Mouse (Mus musculus) midbrain, embryonic 12.5 days (tissue): ENCODE data around the gene Rpn2. TPM values are rescaled to one million over a fixed set of nuclear protein-coding genes. Genes with fewer than 3 reads are reported as not detected.
A peak's percentile ranks its signal among the peaks of the same experiment; 100 is the strongest.

ENCODE experiments used
- ATAC-seq: fragments of 200-750 bp; cut with Nextera tagmentation; 2 replicates; pipeline ENCODE4 v1.8.0; 2017; ENCODE audit warnings: low read depth, moderate TSS enrichment, moderate library complexity; ENCODE audit not compliant: low FRiP score
- H3K27ac ChIP-seq: fragments of 300-500 bp; sonication (generic); replicated peaks from 2 replicates; pipeline ENCODE4 v1.5.1; 2016; ENCODE audit warnings: mild to moderate bottlenecking
- H3K27me3 ChIP-seq: fragments of 300-500 bp; sonication (generic); 2 replicates; pipeline ENCODE4 v1.6.1; 2016; ENCODE audit warnings: mild to moderate bottlenecking
- H3K36me3 ChIP-seq: fragments of 300-500 bp; sonication (generic); 2 replicates; pipeline ENCODE4 v1.6.1; 2016
- H3K4me1 ChIP-seq: fragments of 300-500 bp; sonication (generic); 2 replicates; pipeline ENCODE4 v1.6.1; 2016
- H3K4me2 ChIP-seq: fragments of 300-500 bp; sonication (generic); replicated peaks from 2 replicates; pipeline ENCODE4 v1.6.1; 2016; ENCODE audit warnings: mild to moderate bottlenecking, moderate library complexity
- H3K4me3 ChIP-seq: fragments of 300-500 bp; sonication (generic); 2 replicates; pipeline ENCODE4 v1.5.1; 2016; ENCODE audit warnings: mild to moderate bottlenecking
- H3K9ac ChIP-seq: fragments of 300-500 bp; sonication (generic); replicated peaks from 2 replicates; pipeline ENCODE4 v1.6.1; 2016; ENCODE audit warnings: mild to moderate bottlenecking, moderate library complexity
- H3K9me3 ChIP-seq: fragments of 300-500 bp; sonication (generic); 2 replicates; pipeline ENCODE4 v1.6.1; 2016; ENCODE audit warnings: mild to moderate bottlenecking
- WGBS: fragments of 180-500 bp; shearing (Covaris S2); methylation state at CpG from one replicate; pipeline ENCODE4 v1.1.7; 2016; 5-methylcytosine and 5-hydroxymethylcytosine counted together
- polyA plus RNA-seq: library from polyadenylated mRNA; unstranded; fragments of >200 nt; fragmentation: Nextera tagmentation; extraction: Ambion mirVana; gene quantifications from 2 replicates; pipeline ENCODE4 v1.2.1, GENCODE M21; 2016

Rpn2 gene
- polyA plus RNA-seq, 1 experiment from 2014 or later = 226 TPM

- Histone ChIP-seq H3K9me3 (no peaks in the 10 kb centered on the region), H3K4me1 (peaks cover 22% of the 10 kb centered on the region), H3K36me3 (peaks cover 4% of the 10 kb centered on the region; the same call in 1 of the 2 replicates), H3K9ac (no peak overlapping the region), H3K27ac (no peak overlapping the region), H3K4me2 (peak overlapping the region; percentile 90), H3K4me3 (peak overlapping the region; percentile 84; the same call in 1 of the 2 replicates), H3K27me3 (no peaks in the 10 kb centered on the region)
- WGBS = 89% methylated on average over 9 of the region's 9 CpGs
- ATAC-seq = peak; percentile 10; the same call in 1 of the 2 replicates
These were observed 87.9 kb downstream of the Rpn2 start for GRCm38 (mm10) chr2:157366762-157367161.

- peaks cover 22% of the 10 kb centered on the region for H3K4me1 ChIP-seq
- H3K27me3 ChIP-seq = no peaks in the 10 kb centered on the region
- 5% methylated on average over 42 of the region's 42 CpGs for WGBS
- no peaks in the 10 kb centered on the region for H3K9me3 ChIP-seq
- H3K36me3 ChIP-seq = peaks cover 4% of the 10 kb centered on the region; the same call in 1 of the 2 replicates
- H3K9ac ChIP-seq = peak within 1 kb of the TSS; percentile 93
- peak; percentile 89 for ATAC-seq
- H3K27ac ChIP-seq = peak within 1 kb of the TSS; percentile 91
- H3K4me2 ChIP-seq = peak within 1 kb of the TSS; percentile 90
- H3K4me3 ChIP-seq = peak within 1 kb of the TSS; percentile 84
These were observed 88.5 kb downstream of the Rpn2 start, which contains the start of gene Manbal for GRCm38 (mm10) chr2:157367184-157367893. Gene Manbal, plus strand, starts transcription at chr2:157367594.

- Histone ChIP-seq H3K4me2 (peak overlapping the region; percentile 90), H3K36me3 (peaks cover 7% of the 10 kb centered on the region; the same call in 1 of the 2 replicates), H3K4me1 (peaks cover 22% of the 10 kb centered on the region), H3K9me3 (no peaks in the 10 kb centered on the region), H3K4me3 (peak overlapping the region; percentile 84), H3K27me3 (no peaks in the 10 kb centered on the region), H3K27ac (peak overlapping the region; percentile 91), H3K9ac (peak overlapping the region; percentile 93)
- ATAC-seq = no peak
- WGBS = 17% methylated on average over 13 of the region's 13 CpGs
These were observed 89.2 kb downstream of the Rpn2 start for GRCm38 (mm10) chr2:157367991-157368390.

GRCm38 (mm10) chr2:157371696-157372095 is 92.9 kb downstream of the Rpn2 start:
- Histone ChIP-seq H3K4me2 (no peak overlapping the region), H3K9ac (no peak overlapping the region), H3K4me3 (no peak overlapping the region), H3K27me3 (no peaks in the 10 kb centered on the region), H3K4me1 (peaks cover 36% of the 10 kb centered on the region), H3K27ac (no peak overlapping the region), H3K36me3 (peaks cover 17% of the 10 kb centered on the region; the same call in 1 of the 2 replicates), H3K9me3 (no peaks in the 10 kb centered on the region)
- 82% methylated on average over 6 of the region's 6 CpGs for WGBS
- ATAC-seq = no peak

- Histone ChIP-seq H3K9ac (no peak overlapping the region), H3K4me3 (no peak overlapping the region), H3K27ac (no peak overlapping the region), H3K27me3 (no peaks in the 10 kb centered on the region), H3K4me2 (no peak overlapping the region), H3K36me3 (peaks cover 17% of the 10 kb centered on the region; the same call in 1 of the 2 replicates), H3K9me3 (no peaks in the 10 kb centered on the region), H3K4me1 (peaks cover 21% of the 10 kb centered on the region)
- ATAC-seq = no peak
- 83% methylated on average over 3 of the region's 3 CpGs for WGBS
These were observed 94.9 kb downstream of the Rpn2 start for GRCm38 (mm10) chr2:157373681-157374080.

- Histone ChIP-seq H3K9me3 (no peaks in the 10 kb centered on the region), H3K9ac (no peak overlapping the region), H3K4me1 (peaks cover 15% of the 10 kb centered on the region), H3K36me3 (peaks cover 19% of the 10 kb centered on the region), H3K4me3 (no peak overlapping the region), H3K27me3 (no peaks in the 10 kb centered on the region), H3K4me2 (no peak overlapping the region), H3K27ac (no peak overlapping the region)
- no peak for ATAC-seq
- WGBS = 53% methylated on average over 8 of the region's 8 CpGs
These were observed 96.2 kb downstream of the Rpn2 start for GRCm38 (mm10) chr2:157375051-157375450.

Other genes starting within 250 kb of the Rpn2 start
- gene Soga1, start 199.8 kb upstream of the Rpn2 start, polyA plus RNA-seq = 6.9 and 7.3 TPM in 2 replicates
- not detected in 2 replicates for gene Tldc2, start 192.0 kb upstream of the Rpn2 start, polyA plus RNA-seq
- gene Samhd1, start 143.8 kb upstream of the Rpn2 start, polyA plus RNA-seq = 17.1 and 20.6 TPM in 2 replicates
- gene Rbl1, start 74.5 kb upstream of the Rpn2 start, polyA plus RNA-seq = 30.5 and 30.9 TPM in 2 replicates
- 0.42 and 0.72 TPM in 2 replicates for gene Mroh8, start 532 bp downstream of the Rpn2 start, polyA plus RNA-seq
- 1.0 and 1.1 TPM in 2 replicates for gene Ghrh, start 68.5 kb downstream of the Rpn2 start, polyA plus RNA-seq
- 66.5 and 75.6 TPM in 2 replicates for gene Manbal, start 88.6 kb downstream of the Rpn2 start, polyA plus RNA-seq
- 33.5 and 36.6 TPM in 2 replicates for gene Src, start 139.4 kb downstream of the Rpn2 start, polyA plus RNA-seq